22 mouse cellular contexts compared by ENCODE assay signal in genomic region chr15:86268526-86268925, GRCm38 (mm10). TPM values are rescaled to one million over a fixed set of nuclear protein-coding genes. Genes with fewer than 3 reads are reported as not detected.
DNase-seq lines count a peak whose midpoint lies in the region; ATAC-seq lines count a peak whose summit lies in the region.
"Had no signal": no experiment of that assay in that cellular context is flagged by ENCODE, and none has a peak within 500 bp of the region (broad histone marks: within the 10 kb centered on the region; RNA-seq: fewer than 3 reads in every experiment).

No protein-coding gene starts in this region.

- H3K27ac ChIP-seq in kidney, embryonic 16.5 days (ENCODE audit: low read length) = no peak overlapping the region
- peak overlapping the region; percentile 42; the same call in 1 of the 2 replicates for H3K27ac ChIP-seq in neural tube, embryonic 13.5 days (replicated peaks)
- H3K27ac ChIP-seq: heart, embryonic 15.5 days; kidney, postnatal 0 days; limb, embryonic 12.5 days; liver, embryonic 14.5 days; macrophage; neural tube, embryonic 12.5 days had no signal

- no peak overlapping the region for H3K4me2 ChIP-seq in kidney, embryonic 16.5 days (replicated peaks; ENCODE audit: low read depth, low read length)
- H3K4me2 ChIP-seq in neural tube, embryonic 13.5 days = no peak overlapping the region
- H3K4me2 ChIP-seq: heart, embryonic 15.5 days; limb, embryonic 12.5 days; midbrain, embryonic 11.5 days; neural tube, embryonic 12.5 days had no signal

- H3K9me3 ChIP-seq in kidney, embryonic 16.5 days (ENCODE audit: low read length) = no peaks in the 10 kb centered on the region
- H3K9me3 ChIP-seq in neural tube, embryonic 13.5 days = no peaks in the 10 kb centered on the region
- H3K9me3 ChIP-seq: heart, embryonic 15.5 days; hindbrain, embryonic 10.5 days; limb, embryonic 12.5 days; neural tube, embryonic 12.5 days had no signal

- no peaks in the 10 kb centered on the region for H3K36me3 ChIP-seq in kidney, embryonic 16.5 days (ENCODE audit: insufficient read depth, low read length)
- no peaks in the 10 kb centered on the region for H3K36me3 ChIP-seq in neural tube, embryonic 13.5 days
- H3K36me3 ChIP-seq: heart, embryonic 15.5 days; hindbrain, embryonic 10.5 days; limb, embryonic 12.5 days; neural tube, embryonic 12.5 days had no signal

- intact Hi-C loops in left cerebral cortex, postnatal 4 days (cut with DNase I) = no loop called here

- H3K27me3 ChIP-seq in kidney, embryonic 16.5 days (ENCODE audit: insufficient read depth, low read length) = no peaks in the 10 kb centered on the region
- H3K27me3 ChIP-seq in neural tube, embryonic 13.5 days = no peaks in the 10 kb centered on the region
- H3K27me3 ChIP-seq: heart, embryonic 15.5 days; limb, embryonic 12.5 days; neural tube, embryonic 12.5 days; Patski had no signal

- ATAC-seq in kidney, embryonic 16.5 days (ENCODE audit: low FRiP score, low TSS enrichment) = no peak
- no peak for ATAC-seq in neural tube, embryonic 13.5 days (ENCODE audit: low read depth)
- ATAC-seq: forebrain, embryonic 14.5 days; Patski had no signal

- peak; percentile 21 to 50 for DNase-seq in kidney, postnatal 25 days
- no peak for DNase-seq in neural tube, embryonic 10.5 days (ENCODE audit: extremely low spot score, low spot score)
- peak; percentile 59 to 64 for DNase-seq in cerebellum, postnatal 14 days
- no peak for DNase-seq in left cerebral cortex, postnatal 4 days
- DNase-seq in left cerebral cortex, adult 9 months (ENCODE audit: low spot score in 2 of 2) = no peak
- DNase-seq: adrenal gland, postnatal 14 days; gastrocnemius, postnatal 14 days; kidney, adult 11 months; thymus, postnatal 25 days had no signal

- no peak overlapping the region for H3K4me3 ChIP-seq in kidney, embryonic 16.5 days (ENCODE audit: low read length)
- no peak overlapping the region for H3K4me3 ChIP-seq in neural tube, embryonic 13.5 days
- H3K4me3 ChIP-seq: erythroblast, embryonic 14.5 days; heart, embryonic 15.5 days; hindbrain, embryonic 10.5 days; limb, embryonic 12.5 days; neural tube, embryonic 12.5 days had no signal

- H3K4me1 ChIP-seq in kidney, embryonic 16.5 days (ENCODE audit: insufficient read depth, low read length) = no peaks in the 10 kb centered on the region
- H3K4me1 ChIP-seq in neural tube, embryonic 13.5 days (replicated peaks) = peaks cover 30% of the 10 kb centered on the region

- H3K9ac ChIP-seq in kidney, embryonic 16.5 days (replicated peaks; ENCODE audit: low read length) = no peak overlapping the region
- no peak overlapping the region for H3K9ac ChIP-seq in neural tube, embryonic 13.5 days
- H3K9ac ChIP-seq: heart, embryonic 15.5 days; limb, embryonic 12.5 days; liver, embryonic 14.5 days; neural tube, embryonic 12.5 days had no signal

- WGBS in kidney, embryonic 16.5 days = 90% methylated on average over 1 of the region's 1 CpGs
- 76% methylated on average over 1 of the region's 1 CpGs for WGBS in neural tube, embryonic 13.5 days

RNA-seq across cellular contexts. Expression of gene Tbc1d22a, which starts 54.3 kb away (rescaled TPM):
- polyA plus RNA-seq in kidney, embryonic 16.5 days (2015; fragmentation: Nextera tagmentation; extraction: Ambion mirVana) = 16.5 and 16.6 TPM in 2 replicates
- polyA plus RNA-seq in neural tube, embryonic 13.5 days (2015; fragmentation: Nextera tagmentation; extraction: Ambion mirVana) = 10.8 and 12.4 TPM in 2 replicates
- 10 to 100 TPM; 17.9 to 19.3 TPM for total RNA-seq in left cerebral cortex, postnatal 4 days (2021)

Comparison
In these comparisons a context has a peak if more than half of its experiments do, and no peak if none do; other contexts are left out.
1. DNase-seq: peak in kidney, postnatal 25 days (2 of 2) and cerebellum, postnatal 14 days (2 of 2); none in neural tube, embryonic 10.5 days (single experiment), left cerebral cortex, postnatal 4 days (single experiment) and left cerebral cortex, adult 9 months (0 of 2).